Mouse (Mus musculus) stomach, embryonic 15.5 days (tissue): ENCODE data around the gene Acsl6. TPM values are rescaled to one million over a fixed set of nuclear protein-coding genes. Genes with fewer than 3 reads are reported as not detected.
"Not testable (repeated sequence)": the region's sequence is repeated elsewhere in the genome, so short reads cannot be mapped to it uniquely, and the experiment has no call there.

ENCODE experiments used
- ATAC-seq: fragments of 200-750 bp; cut with Nextera tagmentation; 2 replicates; pipeline ENCODE4 v1.8.0; 2017; ENCODE audit warnings: low read depth, moderate number of reproducible peaks, moderate TSS enrichment; ENCODE audit not compliant: insufficient read depth, low FRiP score
- H3K27ac ChIP-seq: fragments of 300-500 bp; sonication (generic); 2 replicates; pipeline ENCODE4 v1.5.1; 2015; ENCODE audit warnings: mild to moderate bottlenecking, inconsistent platforms
- H3K27me3 ChIP-seq: fragments of 300-500 bp; sonication (generic); replicated peaks from 2 replicates; pipeline ENCODE4 v1.6.1; 2015; ENCODE audit warnings: inconsistent platforms
- H3K36me3 ChIP-seq: fragments of 300-500 bp; sonication (generic); 2 replicates; pipeline ENCODE4 v1.6.1; 2015; ENCODE audit warnings: inconsistent platforms
- H3K4me1 ChIP-seq: fragments of 300-500 bp; sonication (generic); 2 replicates; pipeline ENCODE4 v1.6.1; 2015; ENCODE audit warnings: inconsistent platforms
- H3K4me2 ChIP-seq: fragments of 300-500 bp; sonication (generic); 2 replicates; pipeline ENCODE4 v1.6.1; 2015; ENCODE audit warnings: mild to moderate bottlenecking, inconsistent platforms
- H3K4me3 ChIP-seq: fragments of 300-500 bp; sonication (generic); replicated peaks from 2 replicates; pipeline ENCODE4 v1.5.1; 2015; ENCODE audit warnings: inconsistent platforms
- H3K9ac ChIP-seq: fragments of 300-500 bp; sonication (generic); 2 replicates; pipeline ENCODE4 v1.6.1; 2015; ENCODE audit warnings: inconsistent platforms
- H3K9me3 ChIP-seq: fragments of 300-500 bp; sonication (generic); 2 replicates; pipeline ENCODE4 v1.6.1; 2016; ENCODE audit warnings: inconsistent platforms
- WGBS: fragments of 180-500 bp; shearing (Covaris S2); methylation state at CpG from one replicate; pipeline ENCODE4 v1.1.7; 2015; 5-methylcytosine and 5-hydroxymethylcytosine counted together
- polyA plus RNA-seq: library from polyadenylated mRNA; unstranded; fragments of >200 nt; fragmentation: Nextera tagmentation; extraction: Ambion mirVana; gene quantifications from 2 replicates; pipeline ENCODE4 v1.2.1, GENCODE M21; 2015

Acsl6 gene
- polyA plus RNA-seq, 1 experiment from 2014 or later = 2.7 TPM

- no peak overlapping the region for H3K4me3 ChIP-seq
- H3K9ac ChIP-seq = no peak overlapping the region
- WGBS = 36% methylated on average over 4 of the region's 4 CpGs
- no peak overlapping the region for H3K27ac ChIP-seq
- no peaks in the 10 kb centered on the region for H3K36me3 ChIP-seq
- H3K27me3 ChIP-seq = no peaks in the 10 kb centered on the region
- no peaks in the 10 kb centered on the region for H3K4me1 ChIP-seq
- no peaks in the 10 kb centered on the region for H3K9me3 ChIP-seq
- no peak overlapping the region for H3K4me2 ChIP-seq
- ATAC-seq = no peak
Measured at GRCm38 (mm10) chr11:54343703-54344102, 40.1 kb downstream of the Acsl6 start.

GRCm38 (mm10) chr11:54351704-54352103 lies 48.1 kb downstream of the Acsl6 start:
- no peak overlapping the region for H3K4me2 ChIP-seq
- no peaks in the 10 kb centered on the region for H3K9me3 ChIP-seq
- H3K27me3 ChIP-seq = no peaks in the 10 kb centered on the region
- no peaks in the 10 kb centered on the region for H3K4me1 ChIP-seq
- H3K9ac ChIP-seq = no peak overlapping the region
- no peak overlapping the region for H3K4me3 ChIP-seq
- no peaks in the 10 kb centered on the region for H3K36me3 ChIP-seq
- WGBS = 60% methylated on average over 5 of the region's 5 CpGs
- no peak overlapping the region for H3K27ac ChIP-seq
- ATAC-seq = no peak

DNA sequence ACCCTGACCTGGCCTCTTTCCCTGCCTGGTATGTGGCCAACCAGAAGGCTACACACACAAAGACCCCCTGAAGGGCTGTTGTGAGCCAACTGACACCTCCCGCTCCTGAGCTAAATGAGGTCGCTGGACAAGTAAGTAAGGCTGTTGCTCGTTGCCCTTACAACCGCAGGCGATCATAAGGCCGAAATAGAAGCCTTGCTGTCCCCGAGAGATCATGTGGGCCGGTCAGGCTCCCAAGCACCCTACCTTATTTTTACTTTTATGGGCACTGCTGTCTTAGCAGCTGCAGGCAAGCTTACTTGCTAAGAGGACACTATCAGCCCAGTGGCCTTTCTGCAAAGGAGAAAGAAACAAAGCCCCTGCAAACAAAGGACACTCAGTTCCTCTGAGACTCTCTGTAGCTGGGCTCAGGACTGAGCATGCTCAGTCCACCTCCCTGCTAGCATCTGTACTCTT lies 49.6 kb downstream of the Acsl6 start:
- ATAC-seq = no peak
- no peak overlapping the region for H3K27ac ChIP-seq
- no peaks in the 10 kb centered on the region for H3K36me3 ChIP-seq
- no peaks in the 10 kb centered on the region for H3K4me1 ChIP-seq
- H3K4me3 ChIP-seq = no peak overlapping the region
- H3K27me3 ChIP-seq = no peaks in the 10 kb centered on the region
- no peaks in the 10 kb centered on the region for H3K9me3 ChIP-seq
- H3K4me2 ChIP-seq = no peak overlapping the region
- WGBS = 48% methylated on average over 8 of the region's 8 CpGs
- H3K9ac ChIP-seq = no peak overlapping the region

GRCm38 (mm10) chr11:54354595-54355563 lies 51.3 kb downstream of the Acsl6 start:
- ATAC-seq = no peak
- 50% methylated on average over 15 of the region's 15 CpGs for WGBS
- Histone ChIP-seq H3K27me3 (no peaks in the 10 kb centered on the region), H3K4me3 (no peak overlapping the region), H3K36me3 (no peaks in the 10 kb centered on the region), H3K4me2 (no peak overlapping the region), H3K9me3 (no peaks in the 10 kb centered on the region), H3K9ac (no peak overlapping the region), H3K27ac (no peak overlapping the region), H3K4me1 (no peaks in the 10 kb centered on the region)

DNA sequence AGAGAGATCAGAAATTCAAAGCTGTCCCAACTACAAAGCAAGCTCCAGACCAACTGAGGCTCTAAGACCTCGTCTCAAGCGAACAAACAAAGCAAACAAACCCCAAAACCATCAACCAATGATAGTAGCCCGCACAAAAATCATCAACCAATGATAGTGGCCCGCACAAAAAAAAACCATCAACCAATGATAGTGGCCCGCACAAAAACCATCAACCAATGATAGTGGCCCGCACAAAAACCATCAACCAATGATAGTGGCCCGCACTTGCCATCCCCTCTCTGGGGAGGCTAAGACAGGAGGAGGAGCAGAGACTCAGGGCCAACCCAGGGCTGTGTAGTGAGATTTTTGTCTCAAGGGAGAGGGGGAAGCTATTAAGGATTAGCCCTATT lies 52.0 kb downstream of the Acsl6 start:
- no peak overlapping the region for H3K27ac ChIP-seq
- WGBS = 73% methylated on average over 7 of the region's 7 CpGs
- no peaks in the 10 kb centered on the region for H3K27me3 ChIP-seq
- H3K9ac ChIP-seq = no peak overlapping the region
- H3K36me3 ChIP-seq = no peaks in the 10 kb centered on the region
- no peak overlapping the region for H3K4me3 ChIP-seq
- ATAC-seq = no peak
- no peaks in the 10 kb centered on the region for H3K4me1 ChIP-seq
- no peak overlapping the region for H3K4me2 ChIP-seq
- H3K9me3 ChIP-seq = no peaks in the 10 kb centered on the region

GRCm38 (mm10) chr11:54356676-54357075 lies 53.1 kb downstream of the Acsl6 start:
- Histone ChIP-seq H3K27ac (no peak overlapping the region), H3K9ac (no peak overlapping the region), H3K9me3 (no peaks in the 10 kb centered on the region), H3K36me3 (no peaks in the 10 kb centered on the region), H3K4me2 (no peak overlapping the region), H3K27me3 (no peaks in the 10 kb centered on the region), H3K4me1 (no peaks in the 10 kb centered on the region), H3K4me3 (no peak overlapping the region)
- ATAC-seq = no peak
- WGBS = 56% methylated on average over 4 of the region's 4 CpGs

- no peaks in the 10 kb centered on the region for H3K27me3 ChIP-seq
- no peak overlapping the region for H3K27ac ChIP-seq
- H3K36me3 ChIP-seq = no peaks in the 10 kb centered on the region
- H3K4me1 ChIP-seq = no peaks in the 10 kb centered on the region
- no peak for ATAC-seq
- H3K9ac ChIP-seq = no peak overlapping the region
- H3K9me3 ChIP-seq = no peaks in the 10 kb centered on the region
- H3K4me3 ChIP-seq = no peak overlapping the region
- H3K4me2 ChIP-seq = no peak overlapping the region
Measured at GRCm38 (mm10) chr11:54372553-54372952, 69.0 kb downstream of the Acsl6 start.

GRCm38 (mm10) chr11:54390386-54390785 lies 86.8 kb downstream of the Acsl6 start:
- WGBS = 49% methylated on average over 8 of the region's 8 CpGs
- Histone ChIP-seq H3K27me3 (no peaks in the 10 kb centered on the region), H3K4me2 (no peak overlapping the region), H3K27ac (no peak overlapping the region), H3K4me3 (no peak overlapping the region), H3K36me3 (no peaks in the 10 kb centered on the region), H3K9ac (no peak overlapping the region), H3K4me1 (no peaks in the 10 kb centered on the region), H3K9me3 (no peaks in the 10 kb centered on the region)
- no peak for ATAC-seq

GRCm38 (mm10) chr11:54391326-54391725 lies 87.7 kb downstream of the Acsl6 start:
- 86% methylated on average over 4 of the region's 4 CpGs for WGBS
- ATAC-seq = no peak
- Histone ChIP-seq H3K4me3 (no peak overlapping the region), H3K4me2 (no peak overlapping the region), H3K9ac (no peak overlapping the region), H3K9me3 (no peaks in the 10 kb centered on the region), H3K27me3 (no peaks in the 10 kb centered on the region), H3K4me1 (no peaks in the 10 kb centered on the region), H3K36me3 (no peaks in the 10 kb centered on the region), H3K27ac (no peak overlapping the region)

DNA sequence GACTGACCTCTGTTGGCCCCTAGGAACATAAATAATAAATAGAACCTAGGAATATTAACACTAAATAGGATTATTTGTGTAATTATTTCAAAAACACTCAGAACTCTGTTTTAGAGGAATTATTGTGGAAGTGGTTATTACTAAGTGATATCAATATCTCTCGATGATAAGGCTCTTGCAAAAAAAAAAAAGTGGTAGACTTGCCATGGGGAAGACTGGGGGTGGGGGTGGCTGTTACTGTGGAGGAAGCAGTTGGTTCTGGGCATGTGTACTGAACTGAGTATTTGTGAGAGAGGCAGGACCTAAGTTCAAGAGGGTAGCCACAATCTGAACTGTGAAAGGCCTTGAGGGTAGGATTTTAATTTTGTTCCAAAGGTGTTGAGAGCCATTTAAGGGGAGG lies 93.1 kb downstream of the Acsl6 start:
- Histone ChIP-seq H3K4me2 (no peak overlapping the region), H3K27me3 (no peaks in the 10 kb centered on the region), H3K4me3 (no peak overlapping the region), H3K9ac (no peak overlapping the region), H3K27ac (no peak overlapping the region), H3K36me3 (no peaks in the 10 kb centered on the region), H3K4me1 (no peaks in the 10 kb centered on the region), H3K9me3 (no peaks in the 10 kb centered on the region)
- no peak for ATAC-seq
- 79% methylated on average over 1 of the region's 1 CpGs for WGBS

DNA sequence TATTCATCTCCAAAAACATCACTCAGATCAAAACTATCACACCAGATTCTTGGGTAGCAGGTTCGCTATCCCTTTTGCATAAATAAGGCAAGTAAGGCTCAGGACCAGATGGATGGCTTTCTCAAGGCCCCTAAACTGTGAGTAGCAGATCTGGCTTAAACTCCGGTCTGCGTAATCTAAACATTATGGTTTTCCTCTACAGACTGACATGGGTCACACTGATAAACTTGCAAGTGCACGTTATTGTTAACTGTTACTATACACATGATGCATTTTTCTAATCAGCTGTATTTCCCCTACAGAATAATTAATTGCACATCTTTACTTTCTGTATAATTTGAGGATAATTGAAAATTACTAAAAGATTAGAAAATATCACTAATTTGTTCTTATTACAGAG lies 94.5 kb downstream of the Acsl6 start:
- no peaks in the 10 kb centered on the region for H3K27me3 ChIP-seq
- no peak overlapping the region for H3K4me3 ChIP-seq
- ATAC-seq = no peak
- H3K9ac ChIP-seq = no peak overlapping the region
- no peaks in the 10 kb centered on the region for H3K9me3 ChIP-seq
- H3K27ac ChIP-seq = no peak overlapping the region
- no peak overlapping the region for H3K4me2 ChIP-seq
- H3K36me3 ChIP-seq = no peaks in the 10 kb centered on the region
- H3K4me1 ChIP-seq = no peaks in the 10 kb centered on the region
- 32% methylated on average over 4 of the region's 4 CpGs for WGBS

- not testable (repeated sequence) for H3K4me2 ChIP-seq, H3K4me3 ChIP-seq, H3K9ac ChIP-seq, H3K27ac ChIP-seq, H3K4me1 ChIP-seq, H3K27me3 ChIP-seq, ATAC-seq, H3K9me3 ChIP-seq, H3K36me3 ChIP-seq
- WGBS = 92% methylated on average over 20 of the region's 20 CpGs
Measured at GRCm38 (mm10) chr11:54400803-54401202, 97.2 kb downstream of the Acsl6 start.
